Mouse (Mus musculus) mammary gland, adult 2 months (tissue): Measurements from ENCODE around the gene Slc12a1. TPM values are rescaled to one million over a fixed set of nuclear protein-coding genes. Genes with fewer than 3 reads are reported as not detected.

ENCODE experiments used
- polyA plus RNA-seq: library from polyadenylated mRNA; depleted of rRNA; stranded (reverse); fragments of >200 nt; gene quantifications from 2 replicates; pipeline ENCODE4 v1.2.3, GENCODE M21; 2012; ENCODE audit warnings: low replicate concordance; rRNA removed

Slc12a1 gene
- polyA plus RNA-seq: not detected in 2 replicates

DNA sequence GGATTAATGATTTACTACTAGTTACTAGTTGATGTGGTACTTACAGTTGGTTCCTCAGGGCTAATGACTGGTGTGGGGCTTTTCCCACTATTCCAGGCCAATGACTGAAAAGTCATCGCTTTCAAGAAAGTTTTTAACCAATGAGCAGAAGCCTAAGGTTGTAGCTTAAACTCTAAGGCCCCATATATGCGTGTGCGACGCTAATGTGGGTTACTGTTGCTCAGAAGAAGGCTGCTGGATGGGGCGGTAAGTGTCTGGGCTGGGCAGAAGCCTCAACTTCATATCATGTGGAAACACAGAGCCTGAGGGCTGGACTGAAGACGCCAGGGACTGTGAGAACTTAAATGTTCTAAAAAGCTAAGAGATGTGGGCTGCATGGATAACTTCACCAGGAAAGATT lies at the start of gene Slc12a1:
TSS of gene Slc12a1 (plus strand) at position 118 of the 400 bp plus-strand sequence.

DNA sequence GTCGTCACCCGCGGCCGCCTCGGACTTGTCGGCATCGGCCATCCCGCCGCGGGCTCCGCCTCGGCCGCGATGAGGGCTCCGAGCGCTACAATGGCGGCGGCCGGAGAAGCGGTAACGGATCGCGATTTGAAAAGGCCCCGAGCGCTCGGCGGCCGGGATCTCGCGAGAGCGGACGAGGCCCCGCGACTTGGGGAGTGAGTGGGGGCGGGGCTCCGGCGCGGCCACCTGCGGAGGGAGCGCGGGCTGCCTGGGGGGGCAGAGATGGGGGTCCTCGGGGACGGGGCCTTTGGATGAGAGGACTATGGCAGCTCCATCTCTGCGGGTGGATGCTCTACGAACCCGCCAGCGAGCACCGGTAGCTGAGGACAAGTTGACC lies 28.8 kb upstream of the Slc12a1 start, which contains the start of gene Myef2:
TSS of gene Myef2 (minus strand) at position 185 of the 376 bp plus-strand sequence.

DNA sequence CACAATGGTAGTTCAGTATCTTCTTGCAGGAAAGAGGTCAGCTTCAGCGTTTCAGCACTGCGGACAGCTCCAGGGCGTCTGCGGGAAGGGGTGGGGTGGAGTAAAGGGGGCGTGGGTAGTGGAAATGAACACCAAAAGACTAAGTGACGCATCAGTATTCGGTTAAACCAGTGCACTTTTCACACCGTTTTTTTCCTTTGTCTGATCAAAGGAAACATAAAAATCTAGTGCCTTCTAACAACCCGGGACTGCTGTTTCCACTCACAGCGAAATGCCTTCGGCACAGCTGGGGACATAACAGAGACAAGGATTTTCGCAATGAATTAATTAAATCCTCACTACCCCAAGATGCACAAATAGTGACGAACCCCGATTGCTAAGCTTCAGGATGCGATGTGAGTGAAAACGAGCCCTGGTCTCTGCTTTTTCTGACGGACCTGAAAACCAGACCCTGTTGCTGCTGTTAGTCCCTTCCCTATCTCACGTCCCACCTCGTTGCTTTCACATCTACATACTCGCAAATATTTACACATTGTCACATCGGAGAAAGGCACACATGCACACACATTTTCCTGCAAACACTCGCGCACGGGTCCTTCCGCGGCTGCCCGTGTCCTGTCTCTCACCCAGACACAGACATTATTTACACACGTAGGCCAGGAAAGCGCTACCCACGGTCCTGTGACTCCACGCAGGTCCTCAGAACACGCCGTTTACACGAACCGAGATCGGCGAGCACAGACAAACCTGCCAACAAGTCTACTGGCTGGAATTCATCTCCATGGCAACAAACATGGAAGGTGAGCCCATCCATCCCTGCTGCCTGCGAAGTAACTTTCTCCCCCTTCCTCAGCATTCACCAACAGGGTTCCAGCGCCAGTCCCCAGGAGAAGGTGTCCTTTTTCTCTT lies 16.1 kb upstream of the Slc12a1 start, which contains the start of gene Ctxn2:
TSS of gene Ctxn2 (plus strand) at position 790 of the 909 bp plus-strand sequence.

DNA sequence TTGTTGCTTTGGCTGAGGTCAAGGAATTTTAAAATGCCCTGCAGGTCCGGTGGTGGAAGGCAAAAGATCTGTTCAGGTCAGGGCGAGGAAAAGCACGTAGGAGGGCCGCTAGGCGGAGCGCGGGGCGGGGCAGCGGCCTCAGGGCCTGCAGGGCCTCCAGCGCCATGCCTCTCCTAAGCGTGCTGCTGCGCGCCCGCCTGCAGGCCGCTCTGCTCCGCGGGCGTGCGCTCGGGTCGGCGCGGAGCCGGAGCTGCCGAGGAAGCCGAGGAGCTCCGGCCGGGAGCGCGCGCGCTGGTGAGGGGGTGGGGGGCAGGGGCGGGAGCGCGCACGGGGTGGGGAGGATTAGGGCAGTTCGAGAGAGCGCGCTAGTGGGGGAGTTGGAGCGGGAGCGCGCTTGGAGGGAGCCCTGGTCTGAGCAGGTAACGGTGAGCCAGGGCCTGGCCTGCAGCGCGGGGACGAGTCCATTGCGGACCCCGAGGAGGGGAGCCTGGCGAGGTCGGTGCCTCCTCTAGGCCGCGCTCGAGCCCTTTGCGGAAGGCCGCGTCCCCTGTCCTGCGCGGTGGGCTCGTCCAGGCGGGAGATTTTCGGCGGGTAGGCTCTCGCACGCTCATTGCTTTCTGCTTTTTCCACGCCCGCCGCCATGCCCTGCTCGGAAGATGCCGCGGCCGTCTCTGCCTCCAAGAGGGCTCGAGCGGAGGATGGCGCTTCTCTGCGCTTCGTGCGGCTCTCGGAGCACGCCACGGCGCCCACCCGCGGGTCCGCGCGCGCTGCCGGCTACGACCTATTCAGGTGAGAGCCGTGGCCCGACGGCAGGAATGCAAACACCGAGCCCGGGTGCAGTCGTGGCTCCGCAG lies 95.0 kb downstream of the Slc12a1 start, which contains the start of gene Dut:
TSS of gene Dut (plus strand) at position 83 of the 854 bp plus-strand sequence.

Other genes with a start within 250 kb of the Slc12a1 start
- gene Slc24a5, start 84.4 kb upstream of the Slc12a1 start, polyA plus RNA-seq: not detected in 2 replicates
- 2.9 and 5.4 TPM in 2 replicates for gene Myef2, start 28.8 kb upstream of the Slc12a1 start, polyA plus RNA-seq
- not detected in 2 replicates for gene Ctxn2, start 15.8 kb upstream of the Slc12a1 start, polyA plus RNA-seq
- gene Dut, start 94.7 kb downstream of the Slc12a1 start, polyA plus RNA-seq: 13.9 and 34.1 TPM in 2 replicates